Comparison of ENCODE assay signal across 16 mouse cellular contexts in genomic region chr17:60717931-60718621, GRCm38 (mm10).
"Had no signal": no experiment of that assay in that cellular context is flagged by ENCODE, and none has a peak within 500 bp of the region (broad histone marks: within the 10 kb centered on the region; RNA-seq: fewer than 3 reads in every experiment).

No protein-coding gene starts in this region.

- H3K4me2 ChIP-seq: lung, embryonic 15.5 days; midbrain, embryonic 12.5 days; midbrain, embryonic 15.5 days; neural tube, embryonic 12.5 days had no signal

- H3K4me1 ChIP-seq: lung, embryonic 15.5 days; megakaryocyte, embryonic 14.5 days; midbrain, embryonic 12.5 days; midbrain, embryonic 15.5 days; neural tube, embryonic 12.5 days had no signal

- H3K36me3 ChIP-seq: lung, embryonic 15.5 days; midbrain, embryonic 12.5 days; midbrain, embryonic 15.5 days; neural tube, embryonic 12.5 days had no signal

- H3K9me3 ChIP-seq: lung, embryonic 15.5 days; midbrain, embryonic 12.5 days; midbrain, embryonic 15.5 days; neural tube, embryonic 12.5 days had no signal

- H3K4me3 ChIP-seq: lung, embryonic 15.5 days; megakaryocyte, embryonic 14.5 days; midbrain, embryonic 12.5 days; midbrain, embryonic 15.5 days; neural tube, embryonic 12.5 days had no signal

- DNase-seq: lung, adult 2 months; lung, postnatal 14 days; lung, postnatal 36 days; right cerebral cortex, postnatal 25 days; right cerebral cortex, postnatal 4 days; spleen, adult 18-20 months; thymus, adult 18-20 months; thymus, postnatal 14 days; thymus, postnatal 36 days had no signal

- ATAC-seq: lung, postnatal 0 days; midbrain, embryonic 15.5 days had no signal

- H3K27me3 ChIP-seq: lung, embryonic 15.5 days; megakaryocyte, embryonic 14.5 days; midbrain, embryonic 12.5 days; midbrain, embryonic 15.5 days; neural tube, embryonic 12.5 days had no signal

- H3K27ac ChIP-seq: lung, embryonic 15.5 days; macrophage; midbrain, embryonic 12.5 days; midbrain, embryonic 15.5 days; neural tube, embryonic 12.5 days had no signal

- H3K9ac ChIP-seq: lung, embryonic 15.5 days; midbrain, embryonic 12.5 days; midbrain, embryonic 15.5 days; neural tube, embryonic 12.5 days had no signal
